8 mouse cellular contexts compared by ENCODE assay signal in genomic region chr7:126922624-126923060, GRCm38 (mm10). TPM values are rescaled to one million over a fixed set of nuclear protein-coding genes. Genes with fewer than 3 reads are reported as not detected.
A peak's percentile ranks its signal among the peaks of the same experiment; 100 is the strongest.
DNase-seq lines count a peak whose midpoint lies in the region; ATAC-seq and TF ChIP-seq lines count a peak whose summit lies in the region.

Tmem219 (minus strand) TSS chr7:126922917.

- H3K9me3 ChIP-seq in embryonic facial prominence, embryonic 15.5 days (replicated peaks) = no peaks in the 10 kb centered on the region
- H3K9me3 ChIP-seq in heart, embryonic 15.5 days (replicated peaks) = no peaks in the 10 kb centered on the region
- no peaks in the 10 kb centered on the region for H3K9me3 ChIP-seq in lung, embryonic 14.5 days (ENCODE audit: low read depth, low read length)

- ATAC-seq in embryonic facial prominence, embryonic 15.5 days (ENCODE audit: insufficient number of reproducible peaks, low FRiP score, low TSS enrichment, low read depth) = no peak; the same call in 1 of the 2 replicates
- ATAC-seq in heart, embryonic 15.5 days (replicated peaks; ENCODE audit: insufficient number of reproducible peaks, insufficient read depth, low FRiP score, low read depth) = 0 out of 2 replicates have a peak, but pooled peaks have one; percentile 35
- no peak for ATAC-seq in lung, embryonic 14.5 days (ENCODE audit: insufficient read depth)
- ATAC-seq in cerebellum, adult (ENCODE audit: insufficient number of reproducible peaks, low FRiP score, low TSS enrichment) = no peak

- no peak within 1 kb of the TSS for H3K4me3 ChIP-seq in embryonic facial prominence, embryonic 15.5 days (replicated peaks)
- no peak within 1 kb of the TSS for H3K4me3 ChIP-seq in heart, embryonic 15.5 days
- no peak within 1 kb of the TSS for H3K4me3 ChIP-seq in lung, embryonic 14.5 days (ENCODE audit: low read depth, low read length)

- H3K4me2 ChIP-seq in embryonic facial prominence, embryonic 15.5 days (replicated peaks) = no peak within 1 kb of the TSS
- no peak within 1 kb of the TSS for H3K4me2 ChIP-seq in heart, embryonic 15.5 days
- no peak within 1 kb of the TSS for H3K4me2 ChIP-seq in lung, embryonic 14.5 days

- no peaks in the 10 kb centered on the region for H3K4me1 ChIP-seq in embryonic facial prominence, embryonic 15.5 days
- H3K4me1 ChIP-seq in heart, embryonic 15.5 days (replicated peaks) = 0 out of 2 replicates have a peak, but pooled peaks cover 4% of the 10 kb centered on the region
- no peaks in the 10 kb centered on the region for H3K4me1 ChIP-seq in lung, embryonic 14.5 days (ENCODE audit: insufficient read depth)

- H3K27me3 ChIP-seq in embryonic facial prominence, embryonic 15.5 days = no peaks in the 10 kb centered on the region
- H3K27me3 ChIP-seq in heart, embryonic 15.5 days = no peaks in the 10 kb centered on the region
- no peaks in the 10 kb centered on the region for H3K27me3 ChIP-seq in lung, embryonic 14.5 days (ENCODE audit: insufficient read depth, low read length)

- no peak within 1 kb of the TSS for H3K9ac ChIP-seq in embryonic facial prominence, embryonic 15.5 days
- no peak within 1 kb of the TSS for H3K9ac ChIP-seq in heart, embryonic 15.5 days
- H3K9ac ChIP-seq in lung, embryonic 14.5 days = no peak within 1 kb of the TSS

- TF ChIP-seq CTCF in lung, embryonic 14.5 days (IDR thresholded peaks at IDR 0.05; ENCODE audit: low read depth) = no peak

- H3K36me3 ChIP-seq in embryonic facial prominence, embryonic 15.5 days = no peaks in the 10 kb centered on the region
- H3K36me3 ChIP-seq in heart, embryonic 15.5 days = no peaks in the 10 kb centered on the region
- H3K36me3 ChIP-seq in lung, embryonic 14.5 days (ENCODE audit: insufficient read depth) = no peaks in the 10 kb centered on the region

- 0 out of 2 replicates have a peak within 1 kb of the TSS, but pooled peaks have one; percentile 18 for H3K27ac ChIP-seq in embryonic facial prominence, embryonic 15.5 days (replicated peaks)
- H3K27ac ChIP-seq in heart, embryonic 15.5 days = peak within 1 kb of the TSS; percentile 47
- H3K27ac ChIP-seq in lung, embryonic 14.5 days (ENCODE audit: low read depth) = no peak within 1 kb of the TSS

- 34% methylated on average over 5 of the region's 5 CpGs for WGBS in embryonic facial prominence, embryonic 15.5 days
- 57% methylated on average over 5 of the region's 5 CpGs for WGBS in heart, embryonic 15.5 days
- 54% methylated on average over 5 of the region's 5 CpGs for WGBS in lung, embryonic 14.5 days

- peak; percentile 31 for DNase-seq in right cerebral cortex, postnatal 4 days
- no peak for DNase-seq in right cerebral cortex, postnatal 25 days
- DNase-seq in kidney, postnatal 10 days = peak; percentile 88
- peak; percentile 21 for DNase-seq in lung, embryonic 14.5 days
- DNase-seq in ovary, postnatal 10 days (ENCODE audit: low spot score) = peak; percentile 39

RNA-seq across cellular contexts. Expression of gene Tmem219, which starts in this region (rescaled TPM):
- polyA plus RNA-seq in embryonic facial prominence, embryonic 15.5 days (2015; fragmentation: Nextera tagmentation; extraction: Ambion mirVana) = 34.7 and 37.0 TPM in 2 replicates
- 19.2 and 23.0 TPM in 2 replicates for polyA plus RNA-seq in heart, embryonic 15.5 days (2015; fragmentation: Nextera tagmentation; extraction: Ambion mirVana)
- 26.7 and 31.5 TPM in 2 replicates for polyA plus RNA-seq in lung, embryonic 14.5 days (2014; fragmentation: Nextera tagmentation; extraction: Ambion mirVana)
